Mouse (Mus musculus) heart, embryonic 11.5 days (tissue): Measurements from ENCODE around the gene Hps1. TPM values are rescaled to one million over a fixed set of nuclear protein-coding genes. Genes with fewer than 3 reads are reported as not detected.

Source experiments
- ATAC-seq: fragments of 200-750 bp; cut with Nextera tagmentation; replicated peaks from 2 replicates; pipeline ENCODE4 v1.8.0; 2017; ENCODE audit warnings: moderate library complexity; ENCODE audit not compliant: insufficient number of reproducible peaks, low FRiP score, low TSS enrichment
- H3K27ac ChIP-seq: fragments of 300-500 bp; sonication (generic); 2 replicates; pipeline ENCODE4 v1.5.1; 2014; ENCODE audit warnings: mild to moderate bottlenecking, low read depth, low read length
- H3K27me3 ChIP-seq: fragments of 300-500 bp; sonication (generic); 2 replicates; pipeline ENCODE4 v1.6.1; 2014; ENCODE audit warnings: mild to moderate bottlenecking, low read length, mixed read lengths; ENCODE audit not compliant: control insufficient read depth, insufficient read depth
- H3K36me3 ChIP-seq: fragments of 300-500 bp; sonication (generic); 2 replicates; pipeline ENCODE4 v1.6.1; 2014; ENCODE audit warnings: mild to moderate bottlenecking, low read length, moderate library complexity, mixed read lengths; ENCODE audit not compliant: control insufficient read depth, insufficient read depth
- H3K4me1 ChIP-seq: fragments of 300-500 bp; sonication (generic); 2 replicates; pipeline ENCODE4 v1.6.1; 2014; ENCODE audit warnings: low read length; ENCODE audit not compliant: control insufficient read depth, insufficient read depth
- H3K4me2 ChIP-seq: fragments of 300-500 bp; sonication (generic); 2 replicates; pipeline ENCODE4 v1.6.1; 2014; ENCODE audit warnings: mild to moderate bottlenecking, moderate library complexity
- H3K4me3 ChIP-seq: fragments of 300-500 bp; sonication (generic); 2 replicates; pipeline ENCODE4 v1.5.1; 2014; ENCODE audit warnings: low read depth, low read length
- H3K9ac ChIP-seq: fragments of 300-500 bp; sonication (generic); 2 replicates; pipeline ENCODE4 v1.6.1; 2014; ENCODE audit warnings: mild to moderate bottlenecking, low read depth, low read length, moderate library complexity
- H3K9me3 ChIP-seq: fragments of 300-500 bp; sonication (generic); replicated peaks from 2 replicates; pipeline ENCODE4 v1.6.1; 2016; ENCODE audit warnings: low read length; ENCODE audit not compliant: control insufficient read depth
- WGBS: fragments of 180-500 bp; shearing (Covaris S2); extraction: QIAGEN DNeasy Blood & Tissue Kit; methylation state at CpG from one replicate; pipeline ENCODE4 v1.1.7; 2014; ENCODE audit not compliant: insufficient replicate concordance; 5-methylcytosine and 5-hydroxymethylcytosine counted together
- polyA plus RNA-seq: library from polyadenylated mRNA; unstranded; fragments of >200 nt; fragmentation: Nextera tagmentation; extraction: Ambion mirVana; gene quantifications from 2 replicates; pipeline ENCODE4 v1.2.1, GENCODE M21; 2014

Hps1 gene
- polyA plus RNA-seq, 1 experiment from 2014 or later, result 8.2 TPM

DNA sequence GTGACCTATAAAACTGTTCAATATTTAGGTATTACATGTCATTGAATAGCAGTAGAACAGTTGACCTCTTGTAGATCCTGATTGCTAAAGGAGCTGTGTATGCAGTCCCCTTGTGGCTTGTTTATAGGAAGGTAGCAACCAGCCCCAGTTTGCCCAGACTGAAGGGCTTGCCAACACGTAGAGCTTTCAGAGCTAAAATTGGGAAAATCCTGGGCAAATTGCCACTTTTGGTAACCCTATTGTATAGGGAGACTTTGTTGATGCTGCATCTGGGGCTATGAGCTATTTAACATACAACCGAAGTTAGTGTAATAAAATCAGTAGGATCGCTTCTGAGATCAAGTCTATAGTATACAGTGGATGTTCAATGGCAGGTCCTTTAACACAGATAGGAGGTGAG lies 61.7 kb downstream of the Hps1 start:
- no peak overlapping the region for H3K4me2 ChIP-seq
- H3K4me1 ChIP-seq, result no peaks in the 10 kb centered on the region
- WGBS, result 77% methylated on average over 3 of the region's 3 CpGs
- H3K36me3 ChIP-seq, result no peaks in the 10 kb centered on the region
- H3K9ac ChIP-seq, result no peak overlapping the region
- no peak overlapping the region for H3K4me3 ChIP-seq
- ATAC-seq, result no peak
- no peaks in the 10 kb centered on the region for H3K9me3 ChIP-seq
- H3K27ac ChIP-seq, result no peak overlapping the region
- peaks cover 2% of the 10 kb centered on the region; the same call in 1 of the 2 replicates for H3K27me3 ChIP-seq

DNA sequence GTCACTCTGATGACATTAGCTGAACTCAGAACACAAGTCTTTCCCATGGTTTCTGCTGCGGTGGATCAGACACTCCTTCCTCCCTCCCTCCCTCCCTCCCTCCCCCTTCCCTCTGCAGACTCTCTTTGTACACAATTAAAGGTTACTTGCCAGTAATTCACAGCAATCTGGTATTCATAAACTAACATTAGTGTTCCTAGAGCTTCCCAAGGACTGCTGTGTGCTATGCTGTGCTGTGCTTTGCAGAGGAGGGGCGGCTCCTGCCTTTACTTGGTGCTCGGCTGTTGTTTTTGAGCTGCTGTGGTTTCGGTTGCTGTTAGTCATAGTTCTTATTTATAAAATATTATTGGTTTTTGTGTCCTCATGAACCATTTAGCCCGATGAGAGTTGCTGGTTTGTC lies 62.1 kb downstream of the Hps1 start:
- 70% methylated on average over 5 of the region's 5 CpGs for WGBS
- H3K4me1 ChIP-seq, result no peaks in the 10 kb centered on the region
- H3K9ac ChIP-seq, result no peak overlapping the region
- H3K9me3 ChIP-seq, result no peaks in the 10 kb centered on the region
- no peak overlapping the region for H3K4me3 ChIP-seq
- H3K27ac ChIP-seq, result no peak overlapping the region
- no peaks in the 10 kb centered on the region for H3K36me3 ChIP-seq
- peaks cover 2% of the 10 kb centered on the region; the same call in 1 of the 2 replicates for H3K27me3 ChIP-seq
- H3K4me2 ChIP-seq, result no peak overlapping the region
- no peak for ATAC-seq

DNA sequence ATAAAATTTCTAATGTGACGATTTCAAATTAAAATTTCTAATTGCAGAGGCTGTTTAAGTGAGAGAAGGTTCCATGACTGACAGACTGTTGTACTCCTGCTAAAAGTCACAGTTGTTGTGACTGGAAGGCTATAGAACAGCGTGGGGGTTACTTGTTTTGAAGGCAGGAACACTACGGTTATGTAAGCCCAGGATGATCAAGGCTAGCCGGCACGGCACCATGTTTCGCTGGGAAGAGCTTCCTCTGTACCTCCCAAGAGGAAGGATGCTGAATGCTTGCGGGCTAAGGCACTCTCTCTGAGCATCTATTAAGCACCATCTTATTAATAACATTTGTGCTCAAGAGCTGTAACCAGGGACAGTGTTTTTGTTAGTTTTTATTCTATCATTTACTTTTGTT lies 63.3 kb downstream of the Hps1 start:
- H3K27ac ChIP-seq, result no peak overlapping the region
- H3K36me3 ChIP-seq, result no peaks in the 10 kb centered on the region
- H3K4me3 ChIP-seq, result no peak overlapping the region
- H3K27me3 ChIP-seq, result peaks cover 2% of the 10 kb centered on the region; the same call in 1 of the 2 replicates
- no peak overlapping the region for H3K4me2 ChIP-seq
- no peak for ATAC-seq
- H3K4me1 ChIP-seq, result no peaks in the 10 kb centered on the region
- WGBS, result 64% methylated on average over 7 of the region's 7 CpGs
- no peaks in the 10 kb centered on the region for H3K9me3 ChIP-seq
- H3K9ac ChIP-seq, result no peak overlapping the region

DNA sequence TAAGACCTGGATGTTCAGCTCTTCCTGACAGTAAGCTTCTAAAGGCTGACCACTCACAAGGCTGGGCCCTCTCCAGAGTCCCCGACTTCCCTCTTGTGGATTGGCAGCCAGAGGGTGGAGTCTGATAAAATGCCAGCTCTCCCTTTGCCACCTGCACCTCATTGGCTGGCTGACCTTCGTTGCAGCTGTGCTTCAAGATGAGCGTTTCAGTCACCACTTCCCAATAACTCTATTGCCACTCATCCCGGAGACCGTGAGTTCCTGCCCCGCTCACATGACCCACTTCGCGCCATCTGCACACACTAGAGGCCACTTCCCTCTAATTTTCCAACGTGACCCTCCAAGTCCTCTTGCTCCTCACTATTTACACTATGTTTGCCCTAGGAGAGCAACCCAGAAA lies 66.0 kb downstream of the Hps1 start:
- no peak overlapping the region for H3K4me2 ChIP-seq
- H3K9ac ChIP-seq, result no peak overlapping the region
- WGBS, result 76% methylated on average over 9 of the region's 9 CpGs
- no peaks in the 10 kb centered on the region for H3K4me1 ChIP-seq
- H3K4me3 ChIP-seq, result no peak overlapping the region
- H3K27me3 ChIP-seq, result peaks cover 2% of the 10 kb centered on the region; the same call in 1 of the 2 replicates
- no peak overlapping the region for H3K27ac ChIP-seq
- no peak for ATAC-seq
- no peaks in the 10 kb centered on the region for H3K36me3 ChIP-seq
- H3K9me3 ChIP-seq, result no peaks in the 10 kb centered on the region

Other genes with a start within 250 kb of the Hps1 start
- 0.14 and 0.24 TPM in 2 replicates for gene Loxl4, start 167.2 kb downstream of the Hps1 start, polyA plus RNA-seq
- 2.3 TPM in 2 replicates for gene Pyroxd2, start 27.2 kb downstream of the Hps1 start, polyA plus RNA-seq